In the genomic region with DNA sequence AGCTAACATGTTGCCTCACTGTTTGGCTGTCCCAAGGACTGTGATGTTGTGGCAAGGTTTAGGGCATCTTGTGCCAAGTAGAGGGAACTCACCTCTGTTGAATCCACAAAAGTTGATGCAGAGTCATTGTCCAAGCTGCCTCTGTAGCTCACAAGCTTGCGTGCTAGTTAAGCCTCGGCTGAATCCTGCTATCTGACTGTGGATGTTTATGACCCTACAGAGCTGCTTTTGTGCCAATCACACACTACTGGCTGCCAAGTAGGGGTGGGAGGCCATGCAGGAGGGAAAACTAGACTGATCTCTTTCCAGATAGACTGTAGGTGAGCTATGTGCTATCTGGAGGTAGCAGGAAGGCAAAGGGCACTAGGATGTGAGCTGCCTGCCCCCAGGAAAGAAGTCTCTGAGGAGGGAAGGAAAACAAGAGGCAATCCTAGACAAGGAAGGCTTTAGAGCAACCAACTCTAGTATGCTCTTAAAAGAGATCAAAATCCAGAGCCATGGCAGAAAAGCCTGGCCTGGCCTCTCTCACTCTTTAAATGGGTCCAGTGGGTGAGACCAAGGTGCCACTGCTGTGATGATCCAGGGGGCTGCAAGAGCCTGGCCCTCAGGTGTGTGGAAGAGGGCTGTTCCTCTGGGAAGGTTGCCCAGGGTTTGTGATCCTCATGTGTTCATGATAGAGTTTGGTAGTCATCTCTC, we compare ENCODE assay signal across 9 mouse cellular contexts. TPM values are rescaled to one million over a fixed set of nuclear protein-coding genes. Genes with fewer than 3 reads are reported as not detected.
DNase-seq lines count a peak whose midpoint lies in the region; ATAC-seq and TF ChIP-seq lines count a peak whose summit lies in the region.
"Had no signal": no experiment of that assay in that cellular context is flagged by ENCODE, and none has a peak within 500 bp of the region (broad histone marks: within the 10 kb centered on the region; RNA-seq: fewer than 3 reads in every experiment).

No protein-coding gene starts in this region.

- H3K4me1 ChIP-seq in midbrain, postnatal 0 days (ENCODE audit: insufficient read depth, low read length), result no peaks in the 10 kb centered on the region
- H3K4me1 ChIP-seq: embryonic facial prominence, embryonic 12.5 days had no signal

- peak; percentile 23 for DNase-seq in adrenal gland, postnatal 14 days
- no peak for DNase-seq in adrenal gland, postnatal 10 days
- DNase-seq in retina, postnatal 1 day, result peak; percentile 12
- DNase-seq in retina, embryonic 14.5 days (ENCODE audit: low spot score), result no peak
- peak; percentile 15 for DNase-seq in heart, postnatal 4 days
- peak; percentile 24 for DNase-seq in midbrain, postnatal 0 days (ENCODE audit: low spot score)
- no peak for DNase-seq in frontal cortex, postnatal 14 days (ENCODE audit: low spot score in 2 of 2)
- DNase-seq in frontal cortex, postnatal 25 days (ENCODE audit: low spot score in 2 of 2), result no peak

- no peaks in the 10 kb centered on the region for H3K27me3 ChIP-seq in midbrain, postnatal 0 days (ENCODE audit: insufficient read depth, low read length)
- H3K27me3 ChIP-seq: embryonic facial prominence, embryonic 12.5 days had no signal

- no peak overlapping the region for H3K4me3 ChIP-seq in midbrain, postnatal 0 days (ENCODE audit: low read depth, low read length)
- H3K4me3 ChIP-seq: embryonic facial prominence, embryonic 12.5 days had no signal

- TF ChIP-seq CTCF in midbrain, postnatal 0 days (IDR thresholded peaks at IDR 0.05), result no peak

- peak; percentile 26; the same call in 1 of the 2 replicates for ATAC-seq in midbrain, postnatal 0 days (ENCODE audit: low FRiP score)

- no peak overlapping the region for H3K9ac ChIP-seq in midbrain, postnatal 0 days (replicated peaks; ENCODE audit: low read length, poor library complexity, severe bottlenecking)
- H3K9ac ChIP-seq: embryonic facial prominence, embryonic 12.5 days had no signal

- no peak overlapping the region for H3K27ac ChIP-seq in midbrain, postnatal 0 days (ENCODE audit: low read depth, low read length)
- H3K27ac ChIP-seq: embryonic facial prominence, embryonic 12.5 days had no signal

- H3K9me3 ChIP-seq in midbrain, postnatal 0 days (ENCODE audit: low read length), result peaks cover 51% of the 10 kb centered on the region

- WGBS in midbrain, postnatal 0 days, result 82% methylated on average over 2 of the region's 2 CpGs

- H3K36me3 ChIP-seq in midbrain, postnatal 0 days (ENCODE audit: insufficient read depth, low read length), result no peaks in the 10 kb centered on the region
- H3K36me3 ChIP-seq: embryonic facial prominence, embryonic 12.5 days had no signal

- H3K4me2 ChIP-seq in midbrain, postnatal 0 days (ENCODE audit: low read depth, low read length, poor library complexity, severe bottlenecking), result no peak overlapping the region
- H3K4me2 ChIP-seq: embryonic facial prominence, embryonic 12.5 days had no signal

RNA-seq across cellular contexts. Expression of a gene that starts 2.2 kb away (rescaled TPM):
- 11.5 and 47.2 TPM in 2 replicates for total RNA-seq in adrenal gland, postnatal 14 days (2021)
- 100 to 1,000 TPM in 1 of 2 experiments, 10 to 100 TPM in 1; 40.3 to 102 TPM for total RNA-seq in adrenal gland, postnatal 10 days (2021)
- not detected for total RNA-seq in heart, postnatal 4 days (2021)
- total RNA-seq in midbrain, postnatal 0 days (2014; rRNA removed), result not detected in 2 replicates
- not detected in 2 replicates for polyA plus RNA-seq in midbrain, postnatal 0 days (2015; fragmentation: Nextera tagmentation; extraction: Ambion mirVana)
- polyA plus RNA-seq: embryonic facial prominence, embryonic 12.5 days had no signal

RNA-seq across cellular contexts. Expression of a gene that starts 8.3 kb away (rescaled TPM):
- 2.6 and 2.8 TPM in 2 replicates for total RNA-seq in adrenal gland, postnatal 14 days (2021)
- total RNA-seq in adrenal gland, postnatal 10 days (2021), result 1 to 10 TPM; 3.0 to 3.9 TPM
- total RNA-seq in heart, postnatal 4 days (2021), result 1 to 10 TPM; 1.6 to 1.8 TPM
- 5.5 and 6.9 TPM in 2 replicates for total RNA-seq in midbrain, postnatal 0 days (2014; rRNA removed)
- 11.8 and 12.5 TPM in 2 replicates for polyA plus RNA-seq in midbrain, postnatal 0 days (2015; fragmentation: Nextera tagmentation; extraction: Ambion mirVana)

RNA-seq across cellular contexts. Expression of a gene that starts 12.9 kb away (rescaled TPM):
- 0.04 and 0.26 TPM in 2 replicates for total RNA-seq in adrenal gland, postnatal 14 days (2021)
- 1 to 10 TPM in 1 of 2 experiments, under 1 TPM in 1; 0.67 to 1.3 TPM for total RNA-seq in adrenal gland, postnatal 10 days (2021)
- total RNA-seq in heart, postnatal 4 days (2021), result under 1 TPM in 1 of 2 experiments, not detected in 1; 0.02 TPM
- not detected in 2 replicates for total RNA-seq in midbrain, postnatal 0 days (2014; rRNA removed)
- polyA plus RNA-seq in midbrain, postnatal 0 days (2015; fragmentation: Nextera tagmentation; extraction: Ambion mirVana), result 0.56 and 1.2 TPM in 2 replicates

RNA-seq across cellular contexts. Expression of a gene that starts 13.5 kb away (rescaled TPM):
- 0.22 and 0.26 TPM in 2 replicates for total RNA-seq in adrenal gland, postnatal 14 days (2021)
- total RNA-seq in adrenal gland, postnatal 10 days (2021), result under 1 TPM; 0.18 to 0.61 TPM
- total RNA-seq in heart, postnatal 4 days (2021), result not detected
- total RNA-seq in midbrain, postnatal 0 days (2014; rRNA removed), result not detected in 2 replicates
- not detected in 2 replicates for polyA plus RNA-seq in midbrain, postnatal 0 days (2015; fragmentation: Nextera tagmentation; extraction: Ambion mirVana)
- polyA plus RNA-seq: embryonic facial prominence, embryonic 12.5 days had no signal

RNA-seq across cellular contexts. Expression of a gene that starts 48.1 kb away (rescaled TPM):
- 0.37 and 0.41 TPM in 2 replicates for total RNA-seq in adrenal gland, postnatal 14 days (2021)
- total RNA-seq in adrenal gland, postnatal 10 days (2021), result under 1 TPM; 0.48 to 0.61 TPM
- total RNA-seq in heart, postnatal 4 days (2021), result not detected
- total RNA-seq in midbrain, postnatal 0 days (2014; rRNA removed), result not detected in 2 replicates
- polyA plus RNA-seq in midbrain, postnatal 0 days (2015; fragmentation: Nextera tagmentation; extraction: Ambion mirVana), result not detected in 2 replicates
- polyA plus RNA-seq: embryonic facial prominence, embryonic 12.5 days had no signal

Comparison
In these comparisons a context has a peak if more than half of its experiments do, and no peak if none do; other contexts are left out.
1. DNase-seq: peak in adrenal gland, postnatal 14 days (single experiment), retina, postnatal 1 day (single experiment), heart, postnatal 4 days (single experiment) and midbrain, postnatal 0 days (single experiment); none in adrenal gland, postnatal 10 days (single experiment), retina, embryonic 14.5 days (single experiment), frontal cortex, postnatal 14 days (0 of 2) and frontal cortex, postnatal 25 days (0 of 2).
2. RNA of a gene that starts 2.2 kb away (total RNA-seq): 40.3 to 102 TPM in adrenal gland, postnatal 10 days and 11.5 to 47.2 TPM in adrenal gland, postnatal 14 days; not detected in heart, postnatal 4 days and not detected in midbrain, postnatal 0 days; every median in the first group is over 10 times any median in the second.